Mouse (Mus musculus): ENCODE measurements around the gene 4933411K16Rik.

4933411K16Rik gene

DNA sequence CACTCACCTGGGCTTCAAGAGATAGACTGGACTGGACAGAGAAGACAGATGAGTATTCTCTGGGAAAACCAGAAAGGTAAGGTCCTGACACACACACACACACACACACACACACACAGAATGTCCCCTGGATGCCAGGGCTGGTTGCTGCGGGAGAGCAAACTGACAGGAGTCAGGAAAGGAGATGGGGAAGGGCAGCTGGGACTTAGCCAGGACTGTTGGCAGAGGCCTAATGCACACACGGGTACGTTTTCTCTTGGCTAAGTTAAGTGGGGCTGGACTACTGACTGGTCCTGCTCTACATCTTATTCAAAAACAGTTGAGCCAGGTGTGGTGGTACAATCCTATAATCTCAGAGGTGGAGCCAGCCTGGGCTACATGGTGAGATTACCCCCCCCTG lies 15.7 kb upstream of the 4933411K16Rik start:
- no peak for DNase-seq

DNA sequence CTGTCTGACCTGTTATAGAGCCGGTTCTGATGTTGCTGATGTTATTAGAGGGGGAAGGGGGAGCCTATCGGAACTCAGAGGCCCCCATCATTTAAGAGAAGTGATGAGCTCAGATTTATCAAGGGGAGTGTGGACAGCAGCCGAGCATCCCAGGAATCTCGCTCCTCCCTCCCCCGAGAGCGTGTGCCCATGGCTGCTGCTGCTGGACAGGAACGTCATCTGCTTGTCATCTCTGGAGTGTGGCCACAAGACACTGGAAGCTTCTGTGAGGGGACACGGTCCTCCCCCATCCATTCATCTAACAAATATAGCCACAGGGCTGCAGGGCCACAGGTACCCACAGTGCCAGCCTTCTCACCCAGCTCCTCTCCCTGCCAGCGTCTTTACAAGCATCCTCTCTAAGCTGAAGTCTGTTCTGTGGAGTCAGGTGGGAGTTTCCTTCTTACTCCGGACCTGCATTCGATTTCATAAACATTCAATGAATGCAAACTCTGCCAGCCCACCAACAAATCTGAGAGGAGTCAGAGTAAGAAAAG lies 14.8 kb upstream of the 4933411K16Rik start:
- DNase-seq: no peak

DNA sequence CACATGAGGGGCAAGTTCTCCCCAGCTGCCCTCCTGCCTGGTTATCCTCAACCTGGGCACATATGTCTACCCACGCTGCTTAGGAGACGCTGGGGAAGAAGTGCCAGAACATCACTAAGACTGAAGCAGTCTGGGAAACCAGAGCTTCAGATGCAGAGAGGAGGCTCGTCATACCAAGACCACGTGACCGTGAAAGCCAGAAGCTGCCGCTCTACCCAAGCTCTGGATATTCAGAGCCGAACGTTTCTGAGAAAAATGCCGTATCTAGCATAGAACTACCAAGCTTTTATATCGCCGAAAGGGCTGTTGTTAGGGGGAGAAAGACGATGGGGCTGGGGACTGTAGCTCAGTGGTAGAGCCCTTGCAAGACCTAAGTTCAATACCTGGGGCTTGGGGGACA lies 13.7 kb upstream of the 4933411K16Rik start:
- no peak for DNase-seq

DNA sequence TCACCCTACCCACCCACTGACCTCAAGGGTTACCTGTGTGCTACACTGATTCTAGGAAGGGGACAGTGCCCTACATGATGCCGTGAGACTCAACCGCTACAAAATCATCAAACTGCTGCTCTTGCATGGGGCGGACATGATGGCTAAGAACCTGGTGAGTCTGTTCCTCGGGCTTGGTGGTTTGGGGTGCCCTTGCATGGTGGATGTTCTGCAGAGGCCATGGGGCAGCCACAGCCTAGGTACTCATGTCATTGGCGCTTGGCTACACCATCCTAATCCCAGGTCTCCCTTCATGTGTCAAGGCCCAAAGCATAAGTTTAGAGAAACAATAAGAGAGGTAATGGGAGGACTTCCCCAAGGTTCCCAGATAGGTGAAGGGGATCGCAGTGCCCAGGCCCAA lies 8.1 kb upstream of the 4933411K16Rik start:
- no peak for DNase-seq

DNA sequence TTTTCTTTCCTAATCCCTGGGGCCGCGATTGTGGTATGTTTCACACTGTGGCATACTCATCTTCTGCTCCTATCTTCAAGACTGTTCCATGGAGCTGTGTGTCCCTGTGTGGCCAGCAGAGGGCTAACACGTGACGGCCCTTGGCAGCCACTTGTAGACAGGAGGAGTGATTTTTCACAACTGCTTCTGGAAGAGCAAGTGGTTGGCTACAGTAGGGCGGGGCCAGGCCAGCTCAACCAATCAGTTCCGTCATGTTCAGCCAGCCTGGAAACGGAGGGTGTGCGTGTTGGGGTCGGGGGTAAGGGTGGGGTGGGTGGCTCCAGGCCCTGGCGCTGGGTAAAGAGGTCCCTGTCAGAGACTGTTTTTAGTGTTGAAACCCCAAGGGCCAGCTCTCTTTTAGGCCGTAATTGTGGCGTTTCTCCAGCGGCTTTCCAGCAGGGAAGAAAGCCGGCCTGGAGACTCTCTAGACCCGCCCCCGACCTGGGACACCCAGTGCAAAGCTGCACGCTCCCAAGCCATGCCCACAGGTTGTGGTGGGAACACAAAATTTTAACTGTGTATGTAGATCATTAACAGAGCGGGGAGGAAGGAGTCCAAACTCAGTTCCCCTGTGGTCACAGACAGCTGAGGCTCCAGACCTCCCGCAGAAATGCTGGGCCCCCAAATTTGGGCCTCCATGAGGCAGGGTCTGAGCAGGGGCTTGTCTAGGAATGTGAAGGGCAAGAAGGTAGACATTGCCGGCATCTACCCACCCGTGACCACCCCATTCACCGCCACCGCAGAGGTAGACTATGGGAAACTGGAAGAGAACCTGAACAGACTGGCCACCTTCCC lies 6.6 kb upstream of the 4933411K16Rik start, which contains the start of gene Hoga1:
Gene Hoga1 (plus strand): TSS at position 342 of the 834 bp plus-strand sequence.
- peak; percentile 63 for DNase-seq

DNA sequence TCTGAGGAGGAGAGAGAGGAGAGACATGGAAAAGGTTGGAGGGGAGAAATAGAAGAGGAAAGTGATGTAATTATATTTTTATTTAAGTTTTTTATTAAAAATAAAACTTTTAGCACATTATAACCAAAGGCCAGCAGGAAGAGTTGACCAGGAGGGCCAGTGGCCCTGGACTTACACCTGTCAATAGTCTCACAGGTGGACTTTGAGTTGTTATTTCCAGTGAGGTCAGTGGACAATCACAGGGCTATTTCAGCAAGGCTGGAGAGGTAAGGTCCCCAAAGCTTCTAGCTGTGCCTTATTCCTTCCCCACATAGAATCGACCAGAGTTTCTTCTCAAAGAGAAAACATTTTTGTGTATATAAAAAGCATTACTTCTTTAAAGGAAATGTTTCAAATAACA lies 1.8 kb upstream of the 4933411K16Rik start:
- DNase-seq: no peak

DNA sequence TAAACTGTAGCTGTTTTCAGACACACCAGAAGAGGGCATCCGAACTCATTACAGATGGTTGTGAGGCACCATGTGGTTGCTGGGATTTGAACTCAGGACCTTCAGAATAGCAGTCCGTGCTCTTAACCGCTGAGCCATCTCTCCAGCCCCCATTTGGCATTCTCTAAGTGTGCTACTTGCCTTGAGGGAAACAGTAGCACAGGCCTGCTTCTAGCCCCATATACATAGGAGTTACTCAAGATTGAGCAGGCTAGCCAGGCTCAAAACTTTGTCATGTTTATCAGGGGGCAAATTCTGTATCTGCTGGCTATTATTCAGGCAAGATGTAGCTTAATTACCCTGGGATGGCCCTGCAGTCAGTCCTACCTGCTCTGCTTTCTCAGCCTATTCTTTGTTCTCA lies 697 bp upstream of the 4933411K16Rik start:
- DNase-seq: no peak

DNA sequence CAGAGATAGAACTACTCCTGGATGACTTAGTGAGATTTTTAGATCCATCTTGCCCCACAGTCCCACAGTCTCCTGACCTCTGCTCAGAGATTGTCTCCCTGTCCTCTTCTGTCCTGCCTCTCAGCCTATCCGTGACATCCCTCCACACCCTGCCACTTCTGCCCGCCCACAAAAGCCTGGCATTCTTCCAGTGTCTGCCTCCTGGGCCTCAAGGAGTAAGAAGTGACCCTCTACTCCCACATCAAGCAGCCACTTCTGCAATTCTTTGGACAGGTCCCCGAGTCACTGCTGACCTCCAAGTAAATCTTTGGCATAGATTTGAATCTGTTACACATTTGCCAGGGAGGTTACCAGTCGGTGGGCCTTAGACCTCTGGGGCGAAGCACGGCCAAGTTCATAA lies 2.2 kb downstream of the 4933411K16Rik start:
- no peak for DNase-seq

DNA sequence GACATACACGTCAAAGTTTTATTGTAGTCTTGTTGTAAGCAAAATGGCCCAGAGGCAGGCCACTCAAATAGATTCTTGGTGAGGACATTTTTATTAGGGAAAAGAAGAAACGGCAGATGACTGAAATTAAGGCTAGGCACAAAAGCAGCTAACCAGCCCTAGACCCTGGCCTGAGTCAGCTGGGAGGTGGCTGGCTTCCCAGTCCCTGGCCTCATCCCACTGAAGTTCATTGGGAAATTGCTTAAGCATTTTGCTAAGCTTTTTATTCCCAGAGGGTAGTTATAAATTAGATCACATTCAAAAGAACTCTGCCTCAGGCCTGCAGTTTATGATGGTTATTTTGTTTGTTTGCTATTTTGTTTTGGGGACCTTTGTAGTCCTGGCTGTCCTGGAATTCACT lies 3.8 kb downstream of the 4933411K16Rik start:
- DNase-seq: no peak

DNA sequence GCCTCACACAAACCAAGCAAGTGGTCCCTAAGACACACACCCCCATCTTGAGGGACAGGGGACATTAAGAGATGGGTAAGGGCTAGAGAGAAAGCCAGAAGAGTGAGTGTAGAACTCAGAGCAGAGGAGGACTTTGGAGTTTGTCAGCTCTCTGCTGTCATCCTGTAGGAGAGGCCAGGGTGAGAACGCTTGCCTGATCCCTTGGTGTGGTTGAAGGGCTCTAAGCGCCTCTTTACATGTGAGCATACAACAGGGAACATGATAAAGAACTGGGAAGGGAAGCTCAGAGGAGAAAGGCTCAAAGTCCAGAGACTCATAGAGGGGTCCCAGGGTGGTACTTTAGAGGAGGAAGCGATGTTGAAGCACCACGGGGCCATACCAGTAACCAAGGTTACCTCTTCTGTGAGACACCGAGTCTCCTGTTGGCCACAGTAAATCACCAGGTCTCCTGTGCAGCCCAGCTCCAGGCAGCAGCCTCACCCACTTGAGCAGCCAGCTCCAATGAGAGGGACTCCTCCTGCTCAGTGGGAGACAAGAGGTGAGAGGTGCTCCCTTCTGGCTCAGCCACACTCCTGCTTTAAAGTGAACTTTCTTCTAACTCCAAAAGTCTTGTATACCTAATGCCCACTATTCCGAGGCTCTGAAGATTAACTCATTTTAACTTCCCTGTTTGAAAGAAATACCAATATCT lies 4.8 kb downstream of the 4933411K16Rik start:
- DNase-seq: no peak

DNA sequence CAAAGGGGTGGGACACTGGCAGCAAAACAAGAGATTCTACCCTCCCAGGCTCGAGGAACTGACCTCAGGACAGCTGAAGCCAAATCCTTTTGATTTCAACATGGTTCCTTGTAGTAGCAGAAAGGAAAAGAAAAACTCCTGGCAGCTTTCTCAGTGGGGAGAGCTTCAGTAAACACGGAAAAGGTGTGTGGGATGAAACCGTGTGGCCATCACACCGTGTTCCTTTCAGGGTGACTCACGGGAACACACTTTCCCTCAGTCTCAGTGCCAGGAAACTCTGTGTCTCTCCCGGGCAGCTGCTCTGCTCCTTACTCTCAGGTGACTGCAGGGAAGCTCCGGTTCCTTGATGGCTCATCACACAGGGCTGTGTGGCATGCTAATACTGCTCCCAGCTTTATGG lies 6.4 kb downstream of the 4933411K16Rik start:
- no peak for DNase-seq

DNA sequence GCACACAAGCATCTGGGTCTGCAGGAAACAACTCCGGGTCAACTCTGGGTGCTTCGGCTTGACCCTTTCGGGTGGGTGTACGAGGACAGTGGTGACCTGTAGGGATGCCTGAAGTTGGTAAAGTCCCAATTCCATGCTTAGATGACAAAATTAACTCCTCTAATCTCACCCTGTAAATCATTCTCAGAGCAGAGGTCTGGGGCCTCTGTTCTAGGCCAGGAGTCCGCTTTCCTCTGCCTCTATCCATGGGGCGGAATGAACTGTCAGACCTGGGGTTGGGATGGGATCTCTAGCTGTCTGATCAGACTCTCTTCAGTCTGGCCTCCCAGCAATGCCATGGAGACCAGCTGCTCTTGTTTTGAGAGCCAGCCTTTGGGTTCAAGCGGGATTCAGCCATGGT lies 9.4 kb downstream of the 4933411K16Rik start:
- DNase-seq: no peak

DNA sequence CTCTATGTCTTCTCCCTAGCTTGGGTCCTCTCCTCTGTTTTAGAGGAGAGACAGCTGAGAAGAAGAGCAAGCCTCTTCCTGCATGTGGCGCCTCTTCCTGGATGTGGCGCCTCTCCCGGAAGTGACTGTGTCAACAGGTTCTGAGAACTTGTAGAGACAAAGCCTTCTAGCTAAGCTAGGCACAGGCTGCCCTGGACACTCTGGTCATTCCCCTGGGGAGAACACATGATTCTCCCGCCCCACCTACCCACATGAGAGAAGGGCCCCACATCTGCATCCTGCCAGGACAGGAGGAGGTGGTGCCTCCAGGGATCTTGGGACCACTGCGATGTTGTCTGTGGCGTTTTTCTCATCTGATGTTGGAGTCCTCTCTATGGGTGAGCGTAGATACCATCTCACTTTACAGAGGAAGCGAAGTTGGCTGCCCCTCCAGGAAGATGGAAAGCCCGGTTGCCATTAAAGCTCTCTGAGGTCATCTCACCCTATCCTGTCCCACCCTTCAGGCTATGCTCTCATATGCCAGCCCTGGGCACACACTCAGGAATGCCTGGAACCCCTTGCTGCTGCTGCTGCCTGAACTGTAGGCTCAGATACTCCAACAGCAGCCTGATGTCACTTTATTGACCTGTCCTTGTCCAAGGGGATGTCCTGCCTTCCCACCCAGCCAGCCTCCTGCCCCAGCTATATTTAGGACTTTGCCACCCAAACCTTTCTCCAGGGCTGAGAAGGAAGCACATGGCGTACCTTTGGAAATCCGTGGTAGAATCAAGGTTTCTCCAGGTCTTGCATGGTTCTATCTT lies 16.6 kb downstream of the 4933411K16Rik start:
- no peak for DNase-seq

DNA sequence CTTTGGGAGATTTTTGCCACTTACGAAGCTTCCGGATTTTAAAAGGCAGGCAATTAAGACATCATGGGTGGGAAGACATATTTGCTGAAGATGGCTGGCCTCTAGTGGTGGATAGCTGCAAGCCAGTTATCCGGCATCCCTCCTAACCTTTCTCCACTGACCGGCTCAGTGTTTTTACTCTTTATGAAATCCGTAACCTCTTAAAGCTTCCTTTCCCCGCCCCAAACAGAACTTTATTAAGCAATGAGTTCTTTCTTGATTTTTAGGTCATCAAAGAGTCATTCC lies 17.1 kb downstream of the 4933411K16Rik start:
- DNase-seq: no peak

DNA sequence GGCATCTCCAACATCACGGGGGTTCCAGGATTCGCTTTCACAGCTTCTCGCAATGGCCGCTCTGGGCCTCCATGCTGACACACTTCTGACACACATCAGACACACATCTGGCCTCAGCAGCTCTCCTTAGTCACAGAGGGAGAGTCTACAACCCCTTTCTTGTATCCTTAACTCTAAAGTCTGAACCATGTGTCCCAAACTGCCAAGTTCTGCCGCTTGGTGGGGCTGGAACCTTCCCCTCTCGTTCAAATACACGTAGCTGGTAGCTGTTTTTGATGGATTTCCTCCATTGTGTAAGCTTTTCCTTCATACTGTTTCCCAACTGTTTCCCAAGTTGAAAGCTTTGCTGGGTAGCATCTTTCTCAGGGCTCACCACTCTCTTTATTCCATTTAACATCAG lies 19.2 kb downstream of the 4933411K16Rik start:
- no peak for DNase-seq

DNA sequence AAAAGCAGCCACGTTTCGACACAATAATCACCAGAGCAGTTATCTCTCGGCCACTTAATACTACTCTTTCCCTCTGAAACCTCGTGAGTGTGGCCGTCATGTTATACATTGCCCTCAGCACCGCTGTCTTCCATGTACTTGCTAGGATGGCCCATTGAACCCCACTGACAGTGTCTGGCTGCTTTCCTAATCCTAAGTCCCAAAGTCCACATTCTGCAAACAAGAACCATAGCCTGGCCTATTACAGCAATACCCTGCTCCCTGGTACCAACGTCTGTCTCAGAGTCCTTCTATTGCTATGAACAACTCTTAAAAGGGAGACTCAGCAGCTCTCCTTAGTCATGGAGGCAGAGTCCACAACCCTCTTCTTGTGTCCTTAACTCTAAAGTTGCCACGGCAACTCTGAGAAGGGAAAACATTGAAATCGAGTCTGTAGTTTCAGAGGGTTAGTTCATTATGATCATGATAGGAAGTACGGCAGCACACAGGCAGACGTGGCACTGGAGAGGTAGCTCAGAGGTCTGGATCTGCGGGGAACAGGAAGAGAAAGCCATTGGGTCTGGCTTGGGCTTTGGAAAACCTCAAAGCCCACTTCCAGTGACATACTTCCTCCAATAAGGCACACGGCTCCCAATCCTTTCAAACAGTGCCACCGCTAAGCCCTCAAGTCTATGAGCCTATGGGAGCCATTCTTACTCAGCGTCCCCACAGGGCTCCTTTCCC lies 20.0 kb downstream of the 4933411K16Rik start:
- DNase-seq: no peak

DNA sequence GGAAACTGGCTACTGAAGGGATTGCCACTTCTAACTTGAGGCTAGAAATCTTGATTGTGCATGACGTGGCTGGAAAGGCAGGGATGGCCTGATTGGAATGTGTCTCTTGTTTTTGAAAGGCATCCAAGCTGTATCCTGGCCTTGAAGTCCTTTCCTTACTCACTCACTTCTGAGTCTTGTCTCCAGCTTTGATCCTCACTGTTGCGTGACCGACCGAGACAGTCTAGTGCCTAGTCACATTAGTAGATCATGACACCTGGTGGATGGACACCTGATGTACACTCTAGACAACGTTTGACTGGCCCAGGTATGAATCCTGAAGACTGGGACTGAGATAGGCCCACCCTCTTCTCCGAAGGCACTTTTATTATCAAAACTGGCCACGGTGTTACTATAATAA lies 20.8 kb downstream of the 4933411K16Rik start:
- no peak for DNase-seq

DNA sequence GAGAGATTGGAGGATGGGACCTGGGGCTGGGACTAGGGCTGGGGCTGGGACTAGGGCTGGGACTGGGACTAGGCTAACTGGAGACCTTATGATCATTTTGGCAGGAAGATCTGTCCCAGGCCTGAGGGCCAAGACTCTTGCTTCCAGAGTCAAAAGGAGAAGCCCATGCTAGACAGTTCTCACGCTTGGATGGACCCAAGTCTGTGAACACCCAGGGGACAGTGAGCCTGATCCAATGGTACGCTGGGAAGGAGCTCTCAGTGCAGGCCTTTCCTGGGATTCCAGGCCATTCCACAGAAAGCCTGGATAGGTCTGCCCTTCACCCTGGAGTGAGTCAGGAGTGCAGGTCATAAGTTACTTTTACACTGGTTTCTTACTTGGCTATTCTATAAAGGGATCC lies 23.0 kb downstream of the 4933411K16Rik start:
- DNase-seq: no peak

DNA sequence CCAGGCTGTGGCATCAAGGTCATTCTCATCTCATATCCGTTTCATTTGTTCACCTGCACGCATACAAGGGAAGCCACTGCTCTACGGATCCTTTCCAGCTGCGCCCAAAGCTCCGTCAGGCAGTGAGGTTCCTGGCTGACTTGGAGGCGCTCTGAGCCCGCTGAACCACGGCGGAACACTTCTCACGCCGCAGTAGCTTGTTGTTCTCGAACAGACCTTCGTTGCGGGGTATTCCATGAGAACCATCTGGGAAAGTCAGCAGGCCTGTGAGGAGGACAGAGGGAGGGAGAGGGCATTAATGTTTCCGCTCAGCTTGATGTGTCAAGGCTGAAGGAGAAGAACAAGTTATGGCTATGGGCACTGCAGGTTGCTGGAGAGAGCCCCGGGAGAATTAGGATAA lies 23.9 kb downstream of the 4933411K16Rik start:
- DNase-seq: no peak

DNA sequence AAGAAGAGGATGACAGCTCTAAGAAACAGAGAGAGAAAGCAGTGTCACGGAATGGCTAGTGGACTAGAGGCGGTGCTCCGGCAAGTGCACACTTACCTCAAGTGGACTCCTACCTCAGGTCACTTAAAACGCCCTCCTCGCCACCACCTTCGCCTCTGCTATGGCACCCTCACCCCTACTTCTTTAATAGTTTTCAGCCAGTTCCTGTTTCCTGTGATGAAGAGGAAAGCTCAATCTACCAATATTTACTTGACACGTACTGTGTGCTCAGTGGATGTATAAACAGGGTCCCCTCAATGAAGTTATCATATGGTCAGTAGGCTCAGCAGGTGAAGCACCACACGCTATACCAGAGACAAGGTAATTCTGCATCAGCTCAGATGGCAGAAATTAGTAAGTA lies 26.5 kb downstream of the 4933411K16Rik start:
- DNase-seq: no peak

DNA sequence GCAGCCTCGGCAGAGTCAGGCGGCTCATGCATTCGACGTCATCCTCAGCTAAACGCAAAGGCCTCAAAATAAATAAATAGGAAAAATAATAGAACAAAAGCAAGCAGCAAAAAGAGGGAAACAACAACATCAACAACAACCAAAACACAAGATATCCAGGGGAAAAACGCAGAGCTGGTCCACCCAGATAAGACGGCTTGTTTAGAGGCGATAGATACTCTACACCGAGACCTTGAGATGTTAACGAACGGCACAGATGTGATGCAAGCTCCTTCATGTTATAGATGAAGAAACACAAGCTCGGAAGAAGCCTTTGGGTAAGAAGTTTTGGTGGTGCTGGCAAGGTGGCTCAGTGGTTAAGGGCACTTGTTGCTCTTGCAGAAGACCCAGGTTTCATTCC lies 27.0 kb downstream of the 4933411K16Rik start:
- DNase-seq: no peak

DNA sequence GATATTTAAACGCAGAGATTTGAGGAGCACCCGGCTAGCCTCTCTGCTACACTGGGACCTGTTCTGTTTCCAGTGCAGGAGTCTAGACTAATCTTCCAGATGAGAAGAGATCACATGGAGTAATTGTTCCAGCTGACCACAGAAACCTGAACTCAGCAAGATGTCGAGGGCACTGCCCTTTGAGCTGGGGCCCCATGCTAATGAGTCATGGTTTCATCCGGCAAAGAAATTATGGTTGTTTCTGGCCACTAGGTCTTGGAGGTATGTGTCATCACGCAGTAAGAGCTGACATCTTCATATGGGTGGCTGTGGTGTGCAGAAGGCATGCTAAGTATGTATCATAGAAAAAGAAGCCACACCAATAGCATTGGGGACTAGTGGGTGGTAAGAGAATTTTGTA lies 27.9 kb downstream of the 4933411K16Rik start:
- DNase-seq: no peak

DNA sequence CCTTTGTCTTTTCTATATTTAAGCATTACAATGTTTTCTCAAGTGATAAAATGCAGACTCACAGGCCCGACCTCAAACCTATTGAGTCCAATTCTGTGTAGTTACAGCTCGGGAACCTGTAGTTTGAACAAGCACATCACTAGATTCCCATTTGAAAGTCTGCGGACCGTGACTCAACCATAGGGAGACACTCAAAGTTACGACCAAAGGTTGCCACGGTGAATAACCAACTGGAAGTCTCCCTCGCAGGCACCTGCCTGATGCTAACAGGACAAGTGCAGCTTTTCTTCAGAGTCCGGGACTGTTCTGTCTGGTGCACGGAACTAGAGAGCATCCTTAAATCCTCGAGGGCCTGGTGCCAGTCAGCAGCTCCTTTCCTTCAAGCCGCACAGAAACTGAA lies 28.4 kb downstream of the 4933411K16Rik start:
- no peak for DNase-seq
